Mouse (Mus musculus): ENCODE measurements at regions not wholly inside any gene's neighbourhood (a gene's known extent, or its start where the extent isn't known, plus 50 kb on each side); places are given as distances from the start of the nearest gene placed in this dataset.

DNA sequence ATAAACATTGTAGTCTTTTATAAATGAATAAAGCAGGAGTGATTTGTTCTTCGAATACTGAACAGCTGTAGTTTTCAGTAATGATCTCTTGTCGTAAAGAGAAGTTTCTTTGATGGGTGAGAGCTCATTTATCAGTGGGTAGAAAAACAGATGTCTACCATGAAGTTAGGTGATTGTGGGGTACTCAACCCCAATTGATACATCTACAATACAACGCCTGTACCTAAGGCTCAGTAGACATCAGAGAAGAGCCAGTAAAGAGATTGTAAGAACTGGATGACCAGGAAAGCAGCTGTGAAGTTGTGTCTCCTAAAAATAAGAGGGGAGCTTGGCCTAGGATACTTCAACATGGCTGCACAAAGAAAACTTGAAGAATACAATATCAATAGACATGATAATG is 143.1 kb upstream of the Ednrb start:
- no peak for TF ChIP-seq CTCF (IDR thresholded peaks at IDR 0.05; ENCODE audit: control insufficient read depth, insufficient read depth, insufficient replicate concordance, low read depth, low read length)
- TF ChIP-seq POLR2A (IDR thresholded peaks at IDR 0.05; ENCODE audit: control insufficient read depth, low read depth, low read length) = no peak
